Mouse (Mus musculus): ENCODE results near the gene 2310057J18Rik.
"Not testable (repeated sequence)": the region's sequence is repeated elsewhere in the genome, so short reads cannot be mapped to it uniquely, and the experiment has no call there.

2310057J18Rik gene

GRCm38 (mm10) chr10:28986203-28986602 lies at the start of gene 2310057J18Rik:
Gene 2310057J18Rik, minus strand, starts transcription at chr10:28986303.
- no peak for DNase-seq (ENCODE audit: low spot score)

GRCm38 (mm10) chr10:29029960-29030359 lies 43.9 kb upstream of the 2310057J18Rik start:
- DNase-seq (ENCODE audit: low spot score): not testable (repeated sequence)

GRCm38 (mm10) chr10:29019496-29020270 lies 33.6 kb upstream of the 2310057J18Rik start:
- no peak for DNase-seq (ENCODE audit: low spot score)

- no peak for DNase-seq (ENCODE audit: low spot score)
Observed at GRCm38 (mm10) chr10:28997776-28998175, 11.7 kb upstream of the 2310057J18Rik start.

GRCm38 (mm10) chr10:28988990-28989389 lies 2.9 kb upstream of the 2310057J18Rik start:
- DNase-seq (ENCODE audit: low spot score): no peak

- DNase-seq (ENCODE audit: low spot score): no peak
Observed at GRCm38 (mm10) chr10:28968189-28968588, 17.9 kb downstream of the 2310057J18Rik start.

GRCm38 (mm10) chr10:28955138-28955537 lies 31.0 kb downstream of the 2310057J18Rik start:
- peak; percentile 39 for DNase-seq (ENCODE audit: low spot score)

GRCm38 (mm10) chr10:28954515-28954914 lies 31.6 kb downstream of the 2310057J18Rik start:
- DNase-seq (ENCODE audit: low spot score): no peak
